Mouse (Mus musculus) urinary bladder, adult 18-20 months (tissue): ENCODE measurements around the gene Oit3.
A peak's percentile ranks its signal among the peaks of the same experiment; 100 is the strongest.

Experiments used
- DNase-seq, 2 experiments: peaks; one replicate each; pipeline ENCODE4 v3.0.0; 2022; ENCODE audit warnings: low spot score in 2 of 2, mixed read lengths in 2 of 2

Gene Oit3

GRCm38 (mm10) chr10:59441735-59442134 is at the start of gene Oit3:
Oit3 (minus strand) TSS chr10:59441778.
- no peak for DNase-seq

- DNase-seq, result no peak
Measured at GRCm38 (mm10) chr10:59490920-59491319, 49.3 kb upstream of the Oit3 start.

DNA sequence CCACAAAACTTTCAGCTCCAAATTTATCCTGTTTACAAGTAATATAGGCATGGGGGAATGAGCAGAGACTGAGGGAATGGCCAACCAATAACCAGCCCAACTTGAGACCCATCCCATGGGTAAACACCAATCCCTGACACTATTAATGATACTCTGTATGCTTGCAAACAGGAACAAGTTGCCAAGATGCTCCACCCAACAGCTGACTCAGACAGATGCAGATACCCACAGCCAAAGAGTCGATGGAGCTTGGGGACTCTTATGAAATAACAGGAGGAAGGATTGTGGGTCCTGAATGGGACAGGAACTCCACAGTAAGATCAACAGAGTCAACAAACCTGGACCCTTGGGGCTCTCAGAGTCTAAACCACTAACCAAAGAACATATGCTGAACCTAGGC is 47.8 kb upstream of the Oit3 start:
- no peak for DNase-seq

DNA sequence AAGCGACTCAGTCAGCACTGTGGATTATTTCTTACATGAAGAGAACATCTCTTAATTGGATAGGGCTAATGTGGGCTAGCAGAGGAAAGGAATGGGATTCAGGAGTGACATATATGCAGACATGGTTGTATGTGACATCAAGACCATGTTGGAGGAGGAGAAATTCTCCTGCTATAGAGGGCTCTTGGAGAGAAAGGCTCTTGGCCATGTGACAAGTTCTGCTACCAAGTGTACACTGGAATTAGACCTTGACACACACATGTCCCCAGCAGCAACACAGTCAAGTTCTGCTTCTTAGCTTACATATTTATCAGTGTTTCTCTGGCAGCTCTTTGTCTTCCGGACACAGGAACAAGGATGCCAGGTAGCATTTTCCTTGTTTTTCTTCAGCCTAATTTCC is 45.8 kb upstream of the Oit3 start:
- DNase-seq, result no peak

GRCm38 (mm10) chr10:59484318-59484717 is 42.7 kb upstream of the Oit3 start:
- no peak for DNase-seq

DNA sequence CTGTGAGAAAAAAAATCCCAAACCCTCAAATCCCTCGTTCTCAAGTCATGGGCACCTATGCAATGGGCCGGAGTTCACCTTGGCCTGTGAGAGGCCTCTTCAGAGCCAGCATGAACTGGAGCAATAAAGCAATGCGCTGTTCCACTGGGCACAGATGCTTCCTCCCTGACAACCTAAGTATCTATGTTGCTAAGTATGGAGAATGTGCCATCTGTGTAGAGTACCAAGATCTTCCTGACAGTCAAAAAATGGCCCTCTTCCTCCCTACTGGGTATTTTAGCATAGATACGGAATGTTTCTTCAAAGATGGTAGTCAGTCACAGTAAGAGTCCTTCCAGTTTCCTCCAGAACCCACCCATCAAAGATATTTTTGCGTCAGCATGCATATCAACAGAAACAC is 39.8 kb upstream of the Oit3 start:
- DNase-seq, result no peak

GRCm38 (mm10) chr10:59470451-59470850 is 28.9 kb upstream of the Oit3 start:
- no peak for DNase-seq

DNA sequence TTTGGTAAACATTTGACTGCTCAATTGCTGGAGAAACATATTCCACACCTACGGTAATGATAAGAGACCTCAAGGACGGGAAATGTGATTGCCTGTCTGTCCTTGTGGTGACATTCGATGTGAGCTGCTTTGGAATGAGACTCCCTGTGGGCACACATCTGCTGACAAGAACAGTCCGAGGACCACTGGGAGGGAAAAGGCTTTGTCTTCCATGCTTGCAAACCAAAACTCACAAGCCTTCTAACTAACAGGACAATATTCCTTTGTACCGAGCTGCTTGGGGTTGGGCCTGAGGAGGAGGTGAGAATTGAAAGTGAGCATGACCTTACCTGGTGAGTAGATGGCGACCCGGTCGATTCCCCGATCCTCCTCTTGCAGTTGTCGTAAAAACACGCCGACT is 25.7 kb upstream of the Oit3 start:
- no peak for DNase-seq

- DNase-seq, result no peak
Measured at GRCm38 (mm10) chr10:59466626-59467025, 25.0 kb upstream of the Oit3 start.

DNA sequence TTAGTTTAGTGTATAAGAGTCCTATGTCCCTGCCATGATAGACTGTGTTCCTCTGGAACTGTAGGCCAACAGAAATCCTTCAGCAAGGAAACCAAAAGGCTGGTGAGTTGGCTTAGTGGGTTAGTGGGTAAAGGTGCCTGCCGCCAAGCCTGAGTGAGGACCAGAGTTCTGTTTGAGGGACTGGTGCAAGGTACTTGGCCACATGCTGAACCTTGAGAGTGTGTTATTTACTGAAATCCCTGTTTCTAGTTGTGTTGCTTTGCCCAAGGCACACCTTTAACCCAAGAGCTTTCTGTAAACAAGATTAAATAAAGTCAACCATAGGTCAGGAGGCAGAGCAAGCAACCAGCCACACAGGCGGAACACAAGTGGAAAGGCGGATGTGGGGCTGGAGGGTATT is 24.0 kb upstream of the Oit3 start:
- DNase-seq, result no peak

DNA sequence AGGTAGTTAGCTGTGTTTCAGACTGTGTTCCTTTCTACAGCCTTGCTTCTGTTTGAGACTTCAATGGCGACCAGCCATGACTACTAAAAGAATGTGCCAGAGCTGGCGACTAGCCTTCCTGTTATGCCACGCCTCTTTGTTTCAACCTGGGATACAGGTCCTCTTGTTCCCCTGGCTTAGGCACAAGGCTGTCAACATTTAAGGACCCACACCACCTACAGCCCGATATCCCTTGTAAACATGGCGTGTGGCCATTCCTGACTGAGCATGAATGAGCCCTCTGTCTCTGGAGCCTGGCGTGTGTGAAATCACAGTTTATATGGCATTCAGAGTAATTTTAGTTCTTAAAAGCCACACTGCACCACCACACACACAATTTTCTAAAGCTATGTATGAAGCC is 20.7 kb upstream of the Oit3 start:
- DNase-seq, result no peak

GRCm38 (mm10) chr10:59459767-59460166 is 18.2 kb upstream of the Oit3 start:
- no peak for DNase-seq

DNA sequence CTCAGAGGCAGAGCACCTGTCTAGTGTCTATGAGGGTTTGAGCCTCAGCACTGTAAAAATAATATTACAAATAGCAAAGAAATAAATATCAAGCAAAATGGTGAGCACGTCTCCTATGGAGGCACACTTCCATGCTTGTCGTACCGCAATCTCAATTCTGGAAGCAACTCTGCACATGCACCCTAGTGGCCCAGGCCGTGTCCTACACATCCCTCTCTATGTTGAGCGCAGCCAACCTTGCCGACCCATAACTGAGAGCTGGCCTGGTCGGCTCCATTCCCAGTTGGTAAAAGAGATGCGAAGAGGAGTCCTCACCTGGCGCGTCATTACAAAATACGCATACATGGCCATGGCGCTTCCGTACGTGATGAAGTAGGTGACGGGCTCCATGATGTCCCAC is 13.1 kb upstream of the Oit3 start:
- DNase-seq, result no peak

GRCm38 (mm10) chr10:59451839-59452238 is 10.3 kb upstream of the Oit3 start:
- DNase-seq, result no peak

DNA sequence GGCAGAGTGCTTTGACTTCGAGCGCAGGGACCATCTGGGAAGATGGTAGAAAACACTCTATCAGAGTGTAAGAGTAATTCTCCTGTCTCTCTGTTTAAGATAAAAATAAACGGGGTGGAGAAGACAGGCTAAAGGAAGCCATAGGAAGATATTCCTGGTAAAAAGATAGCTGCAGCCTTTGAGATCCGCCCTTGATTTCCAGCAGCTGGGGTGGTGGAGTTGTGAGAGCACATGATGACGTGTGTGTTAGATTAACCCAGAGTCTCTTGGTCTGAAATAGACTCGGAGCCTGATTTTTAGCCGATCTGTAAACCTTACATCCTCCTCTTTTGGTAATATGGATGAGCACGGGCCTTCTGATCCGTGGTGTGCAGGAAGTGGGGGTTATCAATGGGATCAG is 6.0 kb upstream of the Oit3 start:
- DNase-seq, result no peak

DNA sequence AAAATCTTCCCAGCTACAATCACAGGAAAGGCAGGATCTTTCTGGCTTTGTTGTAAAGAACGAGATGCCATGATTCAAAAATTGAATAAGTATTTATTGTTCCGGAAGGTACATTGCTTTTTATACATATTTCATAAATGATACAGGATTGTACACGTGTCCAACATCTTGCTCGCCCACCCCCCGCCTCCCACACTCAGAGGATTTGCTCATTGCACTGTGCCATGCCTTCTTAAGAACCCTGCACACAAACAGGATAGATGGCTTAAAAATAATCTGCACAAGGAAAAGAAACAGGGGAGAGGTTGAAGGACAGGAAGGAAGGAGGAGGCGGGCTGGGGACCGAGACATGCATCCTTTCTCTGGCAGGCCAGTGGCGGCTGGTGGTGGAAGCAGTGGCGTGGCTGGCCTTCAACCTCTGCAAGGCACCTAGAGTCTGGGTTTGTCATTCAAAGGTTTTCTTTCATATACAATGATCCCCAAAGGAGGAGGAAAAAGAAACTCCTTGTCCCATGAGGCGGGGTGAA is 5.4 kb upstream of the Oit3 start:
- no peak for DNase-seq

DNA sequence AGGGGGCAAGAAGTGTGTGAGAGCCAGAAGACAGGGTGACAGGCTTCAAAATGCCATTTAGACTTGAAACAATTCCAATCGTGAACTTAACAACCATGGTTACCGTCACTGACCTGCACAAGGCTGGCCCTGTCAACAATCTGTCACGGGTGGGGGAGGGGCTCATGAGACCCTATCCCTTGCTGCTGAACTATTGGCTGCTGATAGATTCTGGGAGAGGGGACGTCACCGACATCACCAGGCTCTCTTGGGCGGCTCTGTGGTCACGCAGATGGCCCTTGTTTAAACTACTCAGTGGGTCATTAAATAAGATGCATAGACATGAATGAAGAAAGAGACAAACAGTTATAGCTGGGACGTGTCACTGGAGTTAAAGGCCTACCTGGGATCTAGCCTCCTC is 3.1 kb upstream of the Oit3 start:
- DNase-seq, result no peak

DNA sequence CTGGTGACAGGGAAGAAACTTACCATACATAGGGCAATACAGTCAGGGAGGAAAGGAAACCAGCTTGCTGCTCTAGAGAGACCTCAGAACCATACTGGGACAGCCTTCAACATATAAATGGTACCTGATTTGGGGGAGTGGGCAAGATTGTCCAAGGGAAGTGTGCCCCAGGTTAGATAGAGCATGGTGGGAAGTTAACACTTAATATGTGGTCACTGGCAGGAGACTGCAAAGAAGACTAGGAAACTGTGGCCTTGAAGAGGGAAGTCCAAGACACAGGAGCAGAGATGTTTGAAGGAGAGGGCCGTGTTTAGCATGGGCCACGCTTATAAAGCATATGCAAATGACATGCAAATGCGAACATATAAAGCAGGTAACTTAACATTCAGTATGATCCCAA is 2.5 kb upstream of the Oit3 start:
- DNase-seq, result no peak

DNA sequence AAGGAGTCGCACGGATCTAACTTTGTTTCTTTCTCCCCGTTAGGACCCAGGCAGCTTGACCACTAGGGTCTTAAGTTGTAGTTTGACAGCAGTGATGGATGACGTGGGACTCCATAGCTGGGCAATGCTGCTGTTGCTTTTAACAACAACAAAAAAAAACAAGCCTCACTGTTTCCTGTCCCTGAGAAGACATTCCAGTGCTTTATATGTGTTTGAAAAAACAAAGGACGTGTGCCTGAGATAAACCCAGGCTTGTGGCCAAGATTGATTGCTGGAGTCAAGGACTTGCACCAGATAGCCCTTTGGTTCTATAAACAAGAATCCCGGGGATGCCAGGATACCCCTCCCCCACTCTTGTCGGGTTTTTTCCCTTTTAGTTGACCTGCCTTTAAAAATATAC is 1.6 kb upstream of the Oit3 start:
- DNase-seq, result no peak

GRCm38 (mm10) chr10:59440177-59440576 is 1.4 kb downstream of the Oit3 start:
- DNase-seq, result no peak

- no peak for DNase-seq
Measured at GRCm38 (mm10) chr10:59439508-59439931, 2.1 kb downstream of the Oit3 start.

GRCm38 (mm10) chr10:59438651-59439050 is 2.9 kb downstream of the Oit3 start:
- DNase-seq, result no peak

DNA sequence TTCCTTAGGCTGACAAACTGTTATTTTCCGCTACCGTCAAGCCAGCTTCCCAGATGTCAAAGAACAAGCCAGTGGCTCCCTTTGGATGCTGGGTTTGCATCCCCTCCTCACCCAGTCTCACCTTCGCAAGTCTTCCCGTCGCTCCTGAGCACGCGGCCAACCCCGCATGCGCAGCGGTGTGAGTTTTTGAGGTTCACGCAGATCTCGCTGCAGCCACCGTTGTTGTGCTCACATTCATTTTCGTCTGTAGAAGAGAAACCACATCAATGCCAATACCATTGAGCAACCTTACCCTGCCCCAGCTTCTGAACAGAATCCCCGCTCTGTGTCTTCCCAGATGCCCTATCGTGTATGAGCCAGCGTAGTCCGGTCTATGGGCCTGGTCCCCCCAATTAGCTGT is 5.8 kb downstream of the Oit3 start:
- DNase-seq, result no peak

GRCm38 (mm10) chr10:59430701-59431218 is 10.8 kb downstream of the Oit3 start:
- DNase-seq, result peak; percentile 20 to 25
